Mouse (Mus musculus) hindbrain, embryonic 15.5 days (tissue): Measurements from ENCODE around the gene Ccdc92. TPM values are rescaled to one million over a fixed set of nuclear protein-coding genes. Genes with fewer than 3 reads are reported as not detected.

ENCODE experiments used
- ATAC-seq: fragments of 200-750 bp; cut with Nextera tagmentation; 2 replicates; pipeline ENCODE4 v1.8.0; 2017; ENCODE audit warnings: low read depth, moderate number of reproducible peaks, moderate TSS enrichment; ENCODE audit not compliant: low FRiP score
- H3K27ac ChIP-seq: fragments of 300-500 bp; sonication (generic); replicated peaks from 2 replicates; pipeline ENCODE4 v1.5.1; 2015; ENCODE audit warnings: mild to moderate bottlenecking, inconsistent platforms
- H3K27me3 ChIP-seq: fragments of 300-500 bp; sonication (generic); 2 replicates; pipeline ENCODE4 v1.6.1; 2015; ENCODE audit warnings: control low read depth, inconsistent platforms
- H3K36me3 ChIP-seq: fragments of 300-500 bp; sonication (generic); 2 replicates; pipeline ENCODE4 v1.6.1; 2015; ENCODE audit warnings: control low read depth, inconsistent platforms
- H3K4me1 ChIP-seq: fragments of 300-500 bp; sonication (generic); replicated peaks from 2 replicates; pipeline ENCODE4 v1.6.1; 2015; ENCODE audit warnings: control low read depth, inconsistent platforms
- H3K4me2 ChIP-seq: fragments of 300-500 bp; sonication (generic); 2 replicates; pipeline ENCODE4 v1.6.1; 2015; ENCODE audit warnings: moderate library complexity, mild to moderate bottlenecking, inconsistent platforms
- H3K4me3 ChIP-seq: fragments of 300-500 bp; sonication (generic); 2 replicates; pipeline ENCODE4 v1.5.1; 2015; ENCODE audit warnings: mild to moderate bottlenecking, inconsistent platforms
- H3K9ac ChIP-seq: fragments of 300-500 bp; sonication (generic); 2 replicates; pipeline ENCODE4 v1.6.1; 2015; ENCODE audit warnings: inconsistent platforms
- H3K9me3 ChIP-seq: fragments of 300-500 bp; sonication (generic); 2 replicates; pipeline ENCODE4 v1.6.1; 2016; ENCODE audit warnings: control low read depth, inconsistent platforms
- WGBS: fragments of 180-500 bp; shearing (Covaris S2); methylation state at CpG from one replicate; pipeline ENCODE4 v1.1.7; 2015; 5-methylcytosine and 5-hydroxymethylcytosine counted together
- polyA plus RNA-seq: library from polyadenylated mRNA; unstranded; fragments of >200 nt; fragmentation: Nextera tagmentation; extraction: Ambion mirVana; gene quantifications from 2 replicates; pipeline ENCODE4 v1.2.1, GENCODE M21; 2015

Gene Ccdc92
- polyA plus RNA-seq, 1 experiment from 2014 or later, result 51.8 TPM

DNA sequence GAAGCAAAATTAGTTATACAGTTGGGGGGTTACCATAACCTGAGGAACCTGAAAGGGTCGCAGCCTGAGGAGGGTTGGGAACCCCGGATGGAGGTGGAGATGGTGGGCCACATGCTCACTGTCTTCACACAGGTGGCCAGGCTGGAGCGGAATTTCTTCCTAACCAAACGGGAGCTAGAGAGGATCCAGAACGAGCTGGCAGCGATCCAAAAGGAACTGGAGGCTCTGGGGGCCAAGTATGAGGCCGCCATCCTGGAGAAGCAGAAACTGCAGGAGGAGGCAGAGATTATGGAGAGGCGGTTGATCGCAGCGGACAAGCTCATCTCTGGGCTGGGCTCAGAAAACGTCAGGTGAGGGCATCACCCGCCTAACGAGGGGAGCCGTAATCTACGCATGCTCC is 45.2 kb downstream of the Ccdc92 start:
- H3K4me1 ChIP-seq, result no peaks in the 10 kb centered on the region
- no peaks in the 10 kb centered on the region for H3K36me3 ChIP-seq
- no peaks in the 10 kb centered on the region for H3K9me3 ChIP-seq
- no peak overlapping the region for H3K27ac ChIP-seq
- WGBS, result 87% methylated on average over 15 of the region's 15 CpGs
- H3K4me2 ChIP-seq, result no peak overlapping the region
- no peaks in the 10 kb centered on the region for H3K27me3 ChIP-seq
- no peak overlapping the region for H3K4me3 ChIP-seq
- H3K9ac ChIP-seq, result no peak overlapping the region
- ATAC-seq, result no peak

DNA sequence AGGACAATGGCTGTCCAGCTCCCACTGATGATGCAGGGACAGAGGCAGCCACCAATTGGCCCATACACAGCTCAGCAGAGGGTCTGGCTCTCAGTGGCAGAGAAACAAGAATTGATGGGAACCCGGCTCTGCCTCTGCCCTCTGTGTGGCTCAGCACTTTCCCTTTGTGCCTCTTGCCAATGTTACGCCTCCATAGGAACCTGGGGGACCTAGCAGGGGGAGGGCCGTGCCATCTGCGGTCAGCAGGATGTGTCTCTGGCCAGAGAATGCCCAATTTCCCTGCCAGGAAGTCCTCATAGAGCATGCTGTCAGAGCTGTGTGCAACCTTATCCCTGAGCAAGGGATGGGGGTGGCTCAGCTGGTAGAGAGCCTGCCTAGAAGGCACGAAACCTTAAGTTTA is 47.4 kb downstream of the Ccdc92 start:
- ATAC-seq, result no peak
- Histone ChIP-seq H3K9ac (no peak overlapping the region), H3K27ac (no peak overlapping the region), H3K4me1 (no peaks in the 10 kb centered on the region), H3K4me2 (no peak overlapping the region), H3K9me3 (no peaks in the 10 kb centered on the region), H3K4me3 (no peak overlapping the region), H3K27me3 (no peaks in the 10 kb centered on the region), H3K36me3 (no peaks in the 10 kb centered on the region)
- 50% methylated on average over 5 of the region's 5 CpGs for WGBS

DNA sequence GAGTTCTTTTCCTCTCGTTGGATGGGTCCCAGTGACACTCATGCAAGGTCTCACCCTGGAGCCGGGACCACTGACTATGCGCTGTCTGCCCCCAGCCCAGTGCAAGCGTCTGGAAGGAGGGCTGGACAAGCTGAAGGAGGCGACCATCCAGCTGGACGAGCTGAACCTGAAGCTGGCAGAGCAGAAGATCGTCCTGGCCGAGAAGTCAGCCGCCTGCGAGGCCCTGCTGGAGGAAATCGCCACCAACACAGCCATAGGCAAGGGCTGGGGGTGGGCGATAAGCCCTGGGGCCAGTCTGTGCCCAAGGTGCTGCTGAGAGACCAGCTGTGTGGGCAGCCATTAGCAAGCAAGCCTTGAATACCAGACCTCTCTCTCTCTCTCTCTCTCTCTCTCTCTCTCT is 49.8 kb downstream of the Ccdc92 start:
- Histone ChIP-seq H3K36me3 (no peaks in the 10 kb centered on the region), H3K4me2 (no peak overlapping the region), H3K9me3 (no peaks in the 10 kb centered on the region), H3K27me3 (no peaks in the 10 kb centered on the region), H3K4me3 (no peak overlapping the region), H3K9ac (no peak overlapping the region), H3K27ac (no peak overlapping the region), H3K4me1 (no peaks in the 10 kb centered on the region)
- WGBS, result 86% methylated on average over 12 of the region's 12 CpGs
- ATAC-seq, result no peak

DNA sequence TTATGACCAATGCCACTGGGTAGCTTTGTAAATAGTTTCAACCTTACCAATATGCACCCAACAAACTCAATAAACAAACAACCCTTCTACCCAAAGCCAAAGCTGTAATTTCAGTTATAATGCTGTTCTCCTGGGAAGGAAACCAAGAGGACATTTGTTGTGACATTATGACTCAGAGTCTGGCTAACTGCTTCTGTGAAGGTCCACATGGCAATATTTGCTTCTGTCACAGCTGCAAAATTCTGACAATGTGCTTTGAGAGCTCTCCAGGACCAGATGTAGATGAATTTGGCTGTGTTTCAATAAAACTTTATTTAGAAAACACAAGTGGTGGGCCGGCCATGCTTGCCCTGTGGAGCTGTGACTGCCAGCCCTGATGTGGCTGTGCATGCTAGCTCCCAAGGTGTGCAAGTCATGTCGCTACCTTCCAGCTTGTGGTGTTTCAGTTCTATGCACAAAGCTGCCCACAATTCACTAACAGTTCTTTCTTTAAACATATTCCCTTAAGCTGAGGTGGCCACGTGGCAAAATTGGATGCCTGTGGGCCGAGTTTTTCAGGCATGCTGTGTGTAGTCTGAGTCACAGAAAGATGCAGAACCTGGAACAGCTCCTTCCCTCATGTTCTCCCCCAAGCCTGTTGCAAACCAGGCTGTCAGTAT is 52.4 kb downstream of the Ccdc92 start:
- 87% methylated on average over 4 of the region's 4 CpGs for WGBS
- no peaks in the 10 kb centered on the region for H3K36me3 ChIP-seq
- H3K27ac ChIP-seq, result no peak overlapping the region
- no peaks in the 10 kb centered on the region for H3K4me1 ChIP-seq
- H3K4me2 ChIP-seq, result no peak overlapping the region
- no peak overlapping the region for H3K4me3 ChIP-seq
- H3K9ac ChIP-seq, result no peak overlapping the region
- H3K9me3 ChIP-seq, result no peaks in the 10 kb centered on the region
- no peaks in the 10 kb centered on the region for H3K27me3 ChIP-seq
- ATAC-seq, result no peak

DNA sequence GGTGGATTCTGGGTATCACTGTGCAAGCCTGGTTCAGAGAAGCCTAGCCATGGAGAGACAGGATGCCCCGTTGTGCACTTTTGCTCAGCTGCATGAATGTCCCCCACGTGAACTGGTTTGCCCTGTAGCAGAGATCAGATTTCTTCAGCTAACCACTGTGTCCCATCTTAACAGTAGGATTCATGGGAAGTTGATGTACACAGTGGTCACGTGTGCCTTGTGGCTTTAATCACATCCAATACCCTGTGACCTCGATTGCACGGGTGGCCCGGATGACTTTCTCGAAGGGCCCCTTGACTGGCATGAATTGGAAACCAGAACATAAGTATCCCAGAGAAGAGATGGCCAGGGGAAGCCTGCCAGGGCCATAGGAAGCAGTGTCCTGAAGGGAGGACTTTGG is 70.1 kb downstream of the Ccdc92 start:
- Histone ChIP-seq H3K27me3 (no peaks in the 10 kb centered on the region), H3K36me3 (no peaks in the 10 kb centered on the region), H3K9me3 (no peaks in the 10 kb centered on the region), H3K4me3 (no peak overlapping the region), H3K4me1 (no peaks in the 10 kb centered on the region), H3K9ac (no peak overlapping the region), H3K4me2 (no peak overlapping the region), H3K27ac (no peak overlapping the region)
- WGBS, result 94% methylated on average over 7 of the region's 7 CpGs
- ATAC-seq, result no peak

DNA sequence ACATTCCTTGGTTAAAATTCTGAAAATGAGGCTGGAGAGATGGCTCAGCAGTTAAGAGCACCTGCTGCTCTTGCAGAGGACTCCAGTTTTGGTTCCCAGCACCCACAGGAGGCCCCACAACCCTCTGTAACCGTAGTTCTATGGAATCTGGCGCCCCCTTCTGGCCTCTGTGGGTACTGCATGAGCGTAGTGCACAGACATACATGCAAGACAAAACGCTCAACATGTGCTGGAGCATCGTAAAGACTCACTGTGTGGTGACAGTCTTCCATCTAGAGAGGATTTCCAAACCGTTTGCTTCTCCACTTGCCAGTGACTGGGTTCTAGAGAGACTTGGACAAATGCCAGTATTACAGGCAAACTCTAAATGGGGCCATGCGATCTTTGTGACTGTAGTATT is 76.6 kb downstream of the Ccdc92 start:
- Histone ChIP-seq H3K36me3 (no peaks in the 10 kb centered on the region), H3K9me3 (no peaks in the 10 kb centered on the region), H3K4me2 (no peak overlapping the region), H3K9ac (no peak overlapping the region), H3K27ac (no peak overlapping the region), H3K4me1 (no peaks in the 10 kb centered on the region), H3K4me3 (no peak overlapping the region), H3K27me3 (no peaks in the 10 kb centered on the region)
- ATAC-seq, result no peak
- 82% methylated on average over 7 of the region's 7 CpGs for WGBS

Other genes with a start within 250 kb of the Ccdc92 start
- 34.5 and 37.8 TPM in 2 replicates for gene Atp6v0a2, start 233.8 kb downstream of the Ccdc92 start, polyA plus RNA-seq
- gene Dnah10, start 137.3 kb downstream of the Ccdc92 start, polyA plus RNA-seq, result 0.14 and 0.18 TPM in 2 replicates
- gene Zfp664, start 267 bp upstream of the Ccdc92 start, polyA plus RNA-seq, result 103 and 108 TPM in 2 replicates
- 6.4 and 7.0 TPM in 2 replicates for gene Rflna, start 140.8 kb upstream of the Ccdc92 start, polyA plus RNA-seq